Mouse (Mus musculus) liver, embryonic 13.5 days (tissue): ENCODE results near the gene Lrguk. TPM values are rescaled to one million over a fixed set of nuclear protein-coding genes. Genes with fewer than 3 reads are reported as not detected.

Source experiments
- ATAC-seq: fragments of 200-750 bp; cut with Nextera tagmentation; 2 replicates; pipeline ENCODE4 v1.8.0; 2017; ENCODE audit warnings: low read depth, mild to moderate bottlenecking, moderate number of reproducible peaks, moderate library complexity
- DNase-seq: peaks from one replicate; pipeline ENCODE4 v3.0.0; 2022
- H3K27ac ChIP-seq: fragments of 300-500 bp; sonication (generic); 2 replicates; pipeline ENCODE4 v1.5.1; 2015; ENCODE audit warnings: moderate library complexity, mild to moderate bottlenecking, inconsistent platforms
- H3K27me3 ChIP-seq: fragments of 300-500 bp; sonication (generic); 2 replicates; pipeline ENCODE4 v1.6.1; 2015; ENCODE audit warnings: mild to moderate bottlenecking, inconsistent platforms
- H3K36me3 ChIP-seq: fragments of 300-500 bp; sonication (generic); 2 replicates; pipeline ENCODE4 v1.6.1; 2015; ENCODE audit warnings: mild to moderate bottlenecking, inconsistent platforms
- H3K4me1 ChIP-seq: fragments of 300-500 bp; sonication (generic); replicated peaks from 2 replicates; pipeline ENCODE4 v1.6.1; 2015; ENCODE audit warnings: inconsistent platforms
- H3K4me2 ChIP-seq: fragments of 300-500 bp; sonication (generic); 2 replicates; pipeline ENCODE4 v1.6.1; 2015; ENCODE audit warnings: inconsistent platforms, mild to moderate bottlenecking, moderate library complexity
- H3K4me3 ChIP-seq: fragments of 300-500 bp; sonication (generic); replicated peaks from 2 replicates; pipeline ENCODE4 v1.5.1; 2015; ENCODE audit warnings: mild to moderate bottlenecking, inconsistent platforms
- H3K9ac ChIP-seq: fragments of 300-500 bp; sonication (generic); 2 replicates; pipeline ENCODE4 v1.6.1; 2015; ENCODE audit warnings: mild to moderate bottlenecking, inconsistent platforms
- H3K9me3 ChIP-seq: fragments of 300-500 bp; sonication (generic); replicated peaks from 2 replicates; pipeline ENCODE4 v1.6.1; 2016; ENCODE audit warnings: inconsistent platforms
- WGBS: fragments of 180-500 bp; shearing (Covaris S2); methylation state at CpG from one replicate; pipeline ENCODE4 v1.1.7; 2015; ENCODE audit not compliant: insufficient replicate concordance; 5-methylcytosine and 5-hydroxymethylcytosine counted together
- polyA plus RNA-seq: library from polyadenylated mRNA; unstranded; fragments of >200 nt; fragmentation: Nextera tagmentation; extraction: Ambion mirVana; gene quantifications from 2 replicates; pipeline ENCODE4 v1.2.1, GENCODE M21; 2015

The Lrguk gene
- polyA plus RNA-seq, 1 experiment from 2014 or later = 0.14 TPM

GRCm38 (mm10) chr6:34103251-34103920 lies 74.1 kb downstream of the Lrguk start:
- WGBS = 70% methylated on average over 17 of the region's 17 CpGs
- DNase-seq = no peak
- H3K4me3 ChIP-seq = no peak overlapping the region
- no peaks in the 10 kb centered on the region for H3K4me1 ChIP-seq
- H3K9me3 ChIP-seq = no peaks in the 10 kb centered on the region
- ATAC-seq = no peak
- H3K36me3 ChIP-seq = no peaks in the 10 kb centered on the region
- H3K4me2 ChIP-seq = no peak overlapping the region
- H3K27ac ChIP-seq = no peak overlapping the region
- no peaks in the 10 kb centered on the region for H3K27me3 ChIP-seq
- no peak overlapping the region for H3K9ac ChIP-seq

- no peak overlapping the region for H3K4me3 ChIP-seq
- H3K27ac ChIP-seq = no peak overlapping the region
- DNase-seq = no peak
- no peaks in the 10 kb centered on the region for H3K36me3 ChIP-seq
- no peaks in the 10 kb centered on the region for H3K4me1 ChIP-seq
- H3K4me2 ChIP-seq = no peak overlapping the region
- H3K9me3 ChIP-seq = no peaks in the 10 kb centered on the region
- H3K27me3 ChIP-seq = no peaks in the 10 kb centered on the region
- ATAC-seq = no peak
- H3K9ac ChIP-seq = no peak overlapping the region
- 70% methylated on average over 10 of the region's 10 CpGs for WGBS
Observed at GRCm38 (mm10) chr6:34110571-34110970, 81.3 kb downstream of the Lrguk start.

GRCm38 (mm10) chr6:34111406-34111805 lies 82.2 kb downstream of the Lrguk start:
- Histone ChIP-seq H3K4me2 (no peak overlapping the region), H3K4me1 (no peaks in the 10 kb centered on the region), H3K9ac (no peak overlapping the region), H3K9me3 (no peaks in the 10 kb centered on the region), H3K27ac (no peak overlapping the region), H3K27me3 (no peaks in the 10 kb centered on the region), H3K36me3 (no peaks in the 10 kb centered on the region), H3K4me3 (no peak overlapping the region)
- no peak for DNase-seq
- no peak for ATAC-seq
- WGBS = 71% methylated on average over 6 of the region's 6 CpGs

GRCm38 (mm10) chr6:34116838-34117478 lies 87.7 kb downstream of the Lrguk start:
- Histone ChIP-seq H3K4me1 (no peaks in the 10 kb centered on the region), H3K4me2 (no peak overlapping the region), H3K27ac (no peak overlapping the region), H3K36me3 (no peaks in the 10 kb centered on the region), H3K27me3 (no peaks in the 10 kb centered on the region), H3K4me3 (no peak overlapping the region), H3K9me3 (no peaks in the 10 kb centered on the region), H3K9ac (no peak overlapping the region)
- no peak for ATAC-seq
- WGBS = 81% methylated on average over 7 of the region's 7 CpGs
- no peak for DNase-seq

DNA sequence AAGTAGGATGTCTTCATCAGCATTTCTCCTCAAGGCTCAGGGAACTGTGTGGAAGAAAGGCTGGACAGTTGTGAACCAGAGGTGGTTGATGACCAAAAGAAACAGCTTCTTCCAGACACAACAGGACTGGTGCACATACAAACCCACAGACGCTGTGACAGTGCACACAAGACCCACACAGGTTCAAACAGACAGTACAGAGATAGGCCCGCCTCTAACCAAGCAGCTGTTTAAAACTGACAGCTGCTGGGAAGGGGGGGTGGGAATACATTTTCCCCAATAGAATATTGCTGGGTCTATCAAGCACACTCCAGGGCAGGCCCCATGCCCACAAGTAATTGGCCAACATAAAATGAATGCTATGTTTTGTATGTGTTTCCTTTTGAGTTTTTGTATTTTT lies 95.2 kb downstream of the Lrguk start:
- H3K27ac ChIP-seq = no peak overlapping the region
- no peaks in the 10 kb centered on the region for H3K9me3 ChIP-seq
- no peak overlapping the region for H3K9ac ChIP-seq
- no peaks in the 10 kb centered on the region for H3K4me1 ChIP-seq
- no peaks in the 10 kb centered on the region for H3K36me3 ChIP-seq
- no peaks in the 10 kb centered on the region for H3K27me3 ChIP-seq
- H3K4me2 ChIP-seq = no peak overlapping the region
- H3K4me3 ChIP-seq = no peak overlapping the region
- DNase-seq (no peak), ATAC-seq (no peak)
- 61% methylated on average over 2 of the region's 2 CpGs for WGBS

GRCm38 (mm10) chr6:34129261-34129660 lies 100.0 kb downstream of the Lrguk start:
- no peak for DNase-seq
- ATAC-seq = no peak
- Histone ChIP-seq H3K4me2 (no peak overlapping the region), H3K27me3 (no peaks in the 10 kb centered on the region), H3K4me3 (no peak overlapping the region), H3K4me1 (no peaks in the 10 kb centered on the region), H3K36me3 (no peaks in the 10 kb centered on the region), H3K27ac (no peak overlapping the region), H3K9ac (no peak overlapping the region), H3K9me3 (no peaks in the 10 kb centered on the region)
- WGBS = 22% methylated on average over 2 of the region's 2 CpGs

- H3K4me2 ChIP-seq = no peak overlapping the region
- no peak overlapping the region for H3K9ac ChIP-seq
- ATAC-seq (no peak), DNase-seq (no peak)
- H3K36me3 ChIP-seq = no peaks in the 10 kb centered on the region
- H3K4me3 ChIP-seq = no peak overlapping the region
- no peak overlapping the region for H3K27ac ChIP-seq
- no peaks in the 10 kb centered on the region for H3K9me3 ChIP-seq
- H3K27me3 ChIP-seq = no peaks in the 10 kb centered on the region
- 81% methylated on average over 9 of the region's 9 CpGs for WGBS
- H3K4me1 ChIP-seq = no peaks in the 10 kb centered on the region
Observed at GRCm38 (mm10) chr6:34132391-34132790, 103.1 kb downstream of the Lrguk start.

- no peak overlapping the region for H3K4me2 ChIP-seq
- no peak overlapping the region for H3K9ac ChIP-seq
- H3K4me3 ChIP-seq = no peak overlapping the region
- ATAC-seq (no peak), DNase-seq (no peak)
- H3K27me3 ChIP-seq = no peaks in the 10 kb centered on the region
- no peaks in the 10 kb centered on the region for H3K9me3 ChIP-seq
- no peaks in the 10 kb centered on the region for H3K4me1 ChIP-seq
- WGBS = 68% methylated on average over 3 of the region's 3 CpGs
- no peaks in the 10 kb centered on the region for H3K36me3 ChIP-seq
- no peak overlapping the region for H3K27ac ChIP-seq
Observed at GRCm38 (mm10) chr6:34138366-34138765, 109.1 kb downstream of the Lrguk start.

- no peak overlapping the region for H3K27ac ChIP-seq
- ATAC-seq = no peak
- no peak overlapping the region for H3K4me3 ChIP-seq
- H3K9ac ChIP-seq = no peak overlapping the region
- no peaks in the 10 kb centered on the region for H3K9me3 ChIP-seq
- H3K27me3 ChIP-seq = no peaks in the 10 kb centered on the region
- no peak overlapping the region for H3K4me2 ChIP-seq
- DNase-seq = no peak
- 68% methylated on average over 11 of the region's 11 CpGs for WGBS
- no peaks in the 10 kb centered on the region for H3K4me1 ChIP-seq
- H3K36me3 ChIP-seq = no peaks in the 10 kb centered on the region
Observed at GRCm38 (mm10) chr6:34142931-34143330, 113.7 kb downstream of the Lrguk start.

DNA sequence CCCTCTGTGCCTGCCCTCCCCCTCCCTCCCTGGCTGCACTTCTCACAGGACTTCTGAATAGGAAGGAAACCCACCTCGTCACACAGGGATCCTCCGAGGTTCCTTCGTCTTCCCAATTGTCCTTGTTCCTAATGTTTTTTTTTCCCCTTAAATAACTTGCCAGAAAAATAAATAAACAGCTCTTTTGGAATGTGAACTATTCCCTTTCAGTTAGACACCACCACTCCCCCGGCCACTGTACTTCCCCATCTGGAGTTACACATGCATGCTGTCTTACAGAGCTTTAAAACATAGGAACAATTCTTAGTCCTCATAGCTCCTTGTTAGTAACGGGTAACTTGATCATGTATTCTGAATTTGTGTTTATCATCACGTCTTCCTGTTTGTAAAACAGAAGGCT lies 116.8 kb downstream of the Lrguk start:
- H3K9ac ChIP-seq = no peak overlapping the region
- 52% methylated on average over 6 of the region's 6 CpGs for WGBS
- ATAC-seq (no peak), DNase-seq (no peak)
- H3K27me3 ChIP-seq = no peaks in the 10 kb centered on the region
- no peaks in the 10 kb centered on the region for H3K36me3 ChIP-seq
- no peak overlapping the region for H3K4me3 ChIP-seq
- no peaks in the 10 kb centered on the region for H3K9me3 ChIP-seq
- H3K27ac ChIP-seq = no peak overlapping the region
- no peak overlapping the region for H3K4me2 ChIP-seq
- no peaks in the 10 kb centered on the region for H3K4me1 ChIP-seq

- no peak overlapping the region for H3K9ac ChIP-seq
- H3K9me3 ChIP-seq = no peaks in the 10 kb centered on the region
- no peak overlapping the region for H3K4me2 ChIP-seq
- H3K36me3 ChIP-seq = no peaks in the 10 kb centered on the region
- H3K4me3 ChIP-seq = no peak overlapping the region
- ATAC-seq (no peak), DNase-seq (no peak)
- H3K27ac ChIP-seq = no peak overlapping the region
- no peaks in the 10 kb centered on the region for H3K27me3 ChIP-seq
- 69% methylated on average over 3 of the region's 3 CpGs for WGBS
- H3K4me1 ChIP-seq = peaks cover 7% of the 10 kb centered on the region; the same call in 1 of the 2 replicates
Observed at GRCm38 (mm10) chr6:34148021-34148420, 118.8 kb downstream of the Lrguk start.

- no peak overlapping the region for H3K4me2 ChIP-seq
- no peaks in the 10 kb centered on the region for H3K36me3 ChIP-seq
- H3K4me3 ChIP-seq = no peak overlapping the region
- DNase-seq (no peak), ATAC-seq (no peak)
- H3K4me1 ChIP-seq = peaks cover 12% of the 10 kb centered on the region
- H3K9me3 ChIP-seq = no peaks in the 10 kb centered on the region
- WGBS = 69% methylated on average over 7 of the region's 7 CpGs
- no peaks in the 10 kb centered on the region for H3K27me3 ChIP-seq
- no peak overlapping the region for H3K9ac ChIP-seq
- H3K27ac ChIP-seq = no peak overlapping the region
Observed at GRCm38 (mm10) chr6:34148639-34149038, 119.4 kb downstream of the Lrguk start.
